Mouse (Mus musculus): ENCODE results near the gene Glud1. TPM values are rescaled to one million over a fixed set of nuclear protein-coding genes. Genes with fewer than 3 reads are reported as not detected.

Gene Glud1
- polyA plus RNA-seq, 1 experiment: 136 TPM

- no peaks in the 10 kb centered on the region for H3K36me3 ChIP-seq (ENCODE audit: control insufficient read depth, insufficient read depth)
- H3K27me3 ChIP-seq (ENCODE audit: control insufficient read depth, insufficient read depth, insufficient read length): no peaks in the 10 kb centered on the region
- H3K79me2 ChIP-seq (ENCODE audit: control insufficient read depth, insufficient read depth): no peaks in the 10 kb centered on the region
- H3K4me3 ChIP-seq (ENCODE audit: insufficient read depth, poor library complexity, severe bottlenecking): no peak overlapping the region
- TF ChIP-seq MYOD1 (IDR thresholded peaks at IDR 0.05; ENCODE audit: control insufficient read depth, insufficient read length, low read depth) (no peak), USF1 (IDR thresholded peaks at IDR 0.05; ENCODE audit: low read depth) (no peak), CEBPB (IDR thresholded peaks at IDR 0.05; ENCODE audit: low read depth) (no peak), MYOG (IDR thresholded peaks at IDR 0.05; ENCODE audit: control insufficient read depth, extremely low read depth, insufficient read length) (no peak), CTCF (IDR thresholded peaks at IDR 0.05; ENCODE audit: control insufficient read depth, insufficient read depth, insufficient read length) (no peak), FOSL1 (IDR thresholded peaks at IDR 0.05; ENCODE audit: insufficient read depth, low read length, poor library complexity, severe bottlenecking) (no peak), MAX (IDR thresholded peaks at IDR 0.05) (no peak)
- no peak overlapping the region for H3ac ChIP-seq (ENCODE audit: control insufficient read depth, insufficient read length, low read depth)
- no peaks in the 10 kb centered on the region for H3K79me3 ChIP-seq (ENCODE audit: low read depth)
Observed at GRCm38 (mm10) chr14:34365147-34365507, 54.6 kb downstream of the Glud1 start.

- no peak for TF ChIP-seq USF1 (IDR thresholded peaks at IDR 0.05; ENCODE audit: low read depth)
- Histone ChIP-seq H3K79me2 (ENCODE audit: control insufficient read depth, insufficient read depth) (no peaks in the 10 kb centered on the region), H3K36me3 (ENCODE audit: control insufficient read depth, insufficient read depth) (no peaks in the 10 kb centered on the region), H3K27me3 (ENCODE audit: control insufficient read depth, insufficient read depth, insufficient read length) (no peaks in the 10 kb centered on the region), H3K79me3 (ENCODE audit: low read depth) (no peaks in the 10 kb centered on the region), H3K4me3 (ENCODE audit: insufficient read depth, poor library complexity, severe bottlenecking) (no peak overlapping the region), H3ac (ENCODE audit: control insufficient read depth, insufficient read length, low read depth) (no peak overlapping the region)
Observed at GRCm38 (mm10) chr14:34370203-34370602, 59.7 kb downstream of the Glud1 start.

GRCm38 (mm10) chr14:34370921-34371320 lies 60.4 kb downstream of the Glud1 start:
- no peaks in the 10 kb centered on the region for H3K79me3 ChIP-seq (ENCODE audit: low read depth)
- TF ChIP-seq CTCF (IDR thresholded peaks at IDR 0.05; ENCODE audit: control insufficient read depth, insufficient read depth, insufficient read length): no peak
- no peak for TF ChIP-seq MYOG (IDR thresholded peaks at IDR 0.05; ENCODE audit: control insufficient read depth, extremely low read depth, insufficient read length)
- no peak for TF ChIP-seq MAX (IDR thresholded peaks at IDR 0.05)
- H3K36me3 ChIP-seq (ENCODE audit: control insufficient read depth, insufficient read depth): no peaks in the 10 kb centered on the region
- no peak overlapping the region for H3K4me3 ChIP-seq (ENCODE audit: insufficient read depth, poor library complexity, severe bottlenecking)
- no peaks in the 10 kb centered on the region for H3K79me2 ChIP-seq (ENCODE audit: control insufficient read depth, insufficient read depth)
- no peak overlapping the region for H3ac ChIP-seq (ENCODE audit: control insufficient read depth, insufficient read length, low read depth)
- H3K27me3 ChIP-seq (ENCODE audit: control insufficient read depth, insufficient read depth, insufficient read length): no peaks in the 10 kb centered on the region

- no peaks in the 10 kb centered on the region for H3K79me3 ChIP-seq (ENCODE audit: low read depth)
- H3K36me3 ChIP-seq (ENCODE audit: control insufficient read depth, insufficient read depth): no peaks in the 10 kb centered on the region
- H3K4me3 ChIP-seq (ENCODE audit: insufficient read depth, poor library complexity, severe bottlenecking): no peak overlapping the region
- H3K27me3 ChIP-seq (ENCODE audit: control insufficient read depth, insufficient read depth, insufficient read length): no peaks in the 10 kb centered on the region
- H3K79me2 ChIP-seq (ENCODE audit: control insufficient read depth, insufficient read depth): no peaks in the 10 kb centered on the region
- TF ChIP-seq FOSL1 (IDR thresholded peaks at IDR 0.05; ENCODE audit: insufficient read depth, low read length, poor library complexity, severe bottlenecking) (no peak), CTCF (IDR thresholded peaks at IDR 0.05; ENCODE audit: control insufficient read depth, insufficient read depth, insufficient read length) (no peak), USF1 (IDR thresholded peaks at IDR 0.05; ENCODE audit: low read depth) (no peak), CEBPB (IDR thresholded peaks at IDR 0.05; ENCODE audit: low read depth) (no peak), MAX (IDR thresholded peaks at IDR 0.05) (no peak), MYOG (IDR thresholded peaks at IDR 0.05; ENCODE audit: control insufficient read depth, extremely low read depth, insufficient read length) (no peak)
- no peak overlapping the region for H3ac ChIP-seq (ENCODE audit: control insufficient read depth, insufficient read length, low read depth)
Observed at GRCm38 (mm10) chr14:34371763-34372162, 61.2 kb downstream of the Glud1 start.

GRCm38 (mm10) chr14:34372646-34373045 lies 62.1 kb downstream of the Glud1 start:
- Histone ChIP-seq H3ac (ENCODE audit: control insufficient read depth, insufficient read length, low read depth) (no peak overlapping the region), H3K27me3 (ENCODE audit: control insufficient read depth, insufficient read depth, insufficient read length) (no peaks in the 10 kb centered on the region), H3K79me2 (ENCODE audit: control insufficient read depth, insufficient read depth) (no peaks in the 10 kb centered on the region), H3K79me3 (ENCODE audit: low read depth) (no peaks in the 10 kb centered on the region), H3K4me3 (ENCODE audit: insufficient read depth, poor library complexity, severe bottlenecking) (no peak overlapping the region), H3K36me3 (ENCODE audit: control insufficient read depth, insufficient read depth) (no peaks in the 10 kb centered on the region)
- peak; percentile 12 for TF ChIP-seq CTCF (IDR thresholded peaks at IDR 0.05; ENCODE audit: control insufficient read depth, insufficient read depth, insufficient read length)
- TF ChIP-seq MYOD1 (IDR thresholded peaks at IDR 0.05; ENCODE audit: control insufficient read depth, insufficient read length, low read depth): no peak

GRCm38 (mm10) chr14:34373581-34373980 lies 63.1 kb downstream of the Glud1 start:
- Histone ChIP-seq H3K36me3 (ENCODE audit: control insufficient read depth, insufficient read depth) (no peaks in the 10 kb centered on the region), H3K4me3 (ENCODE audit: insufficient read depth, poor library complexity, severe bottlenecking) (no peak overlapping the region), H3K79me3 (ENCODE audit: low read depth) (no peaks in the 10 kb centered on the region), H3K79me2 (ENCODE audit: control insufficient read depth, insufficient read depth) (no peaks in the 10 kb centered on the region), H3ac (ENCODE audit: control insufficient read depth, insufficient read length, low read depth) (no peak overlapping the region), H3K27me3 (ENCODE audit: control insufficient read depth, insufficient read depth, insufficient read length) (no peaks in the 10 kb centered on the region)
- no peak for TF ChIP-seq MYOG (IDR thresholded peaks at IDR 0.05; ENCODE audit: control insufficient read depth, extremely low read depth, insufficient read length)
- no peak for TF ChIP-seq USF1 (IDR thresholded peaks at IDR 0.05; ENCODE audit: low read depth)
- no peak for TF ChIP-seq CTCF (IDR thresholded peaks at IDR 0.05; ENCODE audit: control insufficient read depth, insufficient read depth, insufficient read length)
- no peak for TF ChIP-seq CEBPB (IDR thresholded peaks at IDR 0.05; ENCODE audit: low read depth)
- TF ChIP-seq MYOD1 (IDR thresholded peaks at IDR 0.05; ENCODE audit: control insufficient read depth, insufficient read length, low read depth): no peak
